Mouse (Mus musculus) subcutaneous adipose tissue, adult 2 months (tissue): ENCODE results near the gene Gm29106. TPM values are rescaled to one million over a fixed set of nuclear protein-coding genes. Genes with fewer than 3 reads are reported as not detected.

Experiments
- polyA plus RNA-seq: library from polyadenylated mRNA; depleted of rRNA; stranded (reverse); fragments of >200 nt; gene quantifications from 2 replicates; pipeline ENCODE4 v1.2.3, GENCODE M21; 2012; ENCODE audit warnings: low replicate concordance; rRNA removed

The Gm29106 gene
- not detected in 2 replicates for polyA plus RNA-seq

DNA sequence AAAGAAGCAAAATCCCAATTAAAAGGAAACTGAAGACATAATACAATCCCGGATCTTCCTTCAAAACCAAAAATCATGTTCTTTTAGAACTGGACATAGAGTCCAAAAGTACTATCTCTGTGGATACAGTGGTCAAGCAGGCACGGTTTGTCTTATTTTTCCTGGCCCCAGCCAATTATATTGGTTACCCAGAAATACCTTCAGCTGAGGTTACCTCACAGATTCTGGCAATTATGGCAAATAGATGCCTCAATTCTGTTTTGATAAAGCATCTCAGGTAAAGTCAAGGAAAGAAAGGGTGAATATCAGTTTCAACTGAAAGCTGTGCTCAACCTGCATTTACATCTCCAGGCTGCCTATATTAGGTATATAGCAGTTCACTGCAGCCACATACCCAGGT, at the start of gene Gm29106:
TSS of gene Gm29106 (plus strand) at position 301 of the 400 bp plus-strand sequence.

Other genes starting within 250 kb of the Gm29106 start
- not detected in 2 replicates for gene Gm28168, start 248.5 kb upstream of the Gm29106 start, polyA plus RNA-seq
- gene Gm7145, start 210.6 kb upstream of the Gm29106 start, polyA plus RNA-seq, result not detected in 2 replicates
- 40.2 and 55.1 TPM in 2 replicates for gene Tsn, start 135.2 kb downstream of the Gm29106 start, polyA plus RNA-seq
- 8.7 and 13.5 TPM in 2 replicates for gene Nifk, start 145.3 kb downstream of the Gm29106 start, polyA plus RNA-seq
- 16.2 and 28.2 TPM in 2 replicates for gene Clasp1, start 212.5 kb downstream of the Gm29106 start, polyA plus RNA-seq